Mouse (Mus musculus) liver, embryonic 14.5 days (tissue): ENCODE results near the gene Chst11. TPM values are rescaled to one million over a fixed set of nuclear protein-coding genes. Genes with fewer than 3 reads are reported as not detected.

ENCODE experiments used
- ATAC-seq: fragments of 200-750 bp; cut with Nextera tagmentation; 2 replicates; pipeline ENCODE4 v1.8.0; 2017; ENCODE audit warnings: moderate number of reproducible peaks, mild to moderate bottlenecking, moderate library complexity; ENCODE audit not compliant: insufficient read depth
- DNase-seq, 3 experiments: peaks; one replicate each; pipeline ENCODE4 v3.0.0-alpha.2; 2012 to 2013; ENCODE audit warnings: low read depth in 3 of 3, low spot score in 3 of 3
- H3K27ac ChIP-seq: fragments of 300-500 bp; sonication (generic); 2 replicates; pipeline ENCODE4 v1.5.1; 2014; ENCODE audit warnings: moderate library complexity, mild to moderate bottlenecking, control low read depth, inconsistent platforms
- H3K27me3 ChIP-seq: fragments of 300-500 bp; sonication (generic); 2 replicates; pipeline ENCODE4 v1.6.1; 2014; ENCODE audit warnings: mild to moderate bottlenecking, low read length, moderate library complexity; ENCODE audit not compliant: control insufficient read depth, insufficient read depth
- H3K36me3 ChIP-seq: fragments of 300-500 bp; sonication (generic); replicated peaks from 2 replicates; pipeline ENCODE4 v1.6.1; 2014; ENCODE audit warnings: low read depth; ENCODE audit not compliant: control insufficient read depth, insufficient read depth
- H3K4me1 ChIP-seq, 2 experiments: fragments of 200-500 bp in 1 of 2; fragments of 300-500 bp in 1 of 2; sonication (generic) in 1 of 2; replicated peaks; 2 replicates each; pipeline ENCODE4 v1.6.1; 2012 to 2014; ENCODE audit warnings: antibody characterized with exemption in 1 of 2, inconsistent platforms in 1 of 2, low read length in 1 of 2; ENCODE audit not compliant: control insufficient read depth in 2 of 2, insufficient read depth in 2 of 2
- H3K4me2 ChIP-seq: fragments of 300-500 bp; sonication (generic); 2 replicates; pipeline ENCODE4 v1.6.1; 2014; ENCODE audit warnings: low read depth, mild to moderate bottlenecking, control low read depth, moderate library complexity
- H3K4me3 ChIP-seq, 2 experiments: fragments of 200-500 bp in 1 of 2; fragments of 300-500 bp in 1 of 2; sonication (generic) in 1 of 2; 2 replicates each; pipeline ENCODE4 v1.5.1; 2012 to 2014; ENCODE audit warnings: low read depth in 2 of 2, low read length in 2 of 2, mild to moderate bottlenecking in 2 of 2, control low read depth in 1 of 2, inconsistent platforms in 1 of 2, moderate library complexity in 1 of 2; ENCODE audit not compliant: insufficient read depth in 1 of 2
- H3K9ac ChIP-seq: fragments of 300-500 bp; sonication (generic); replicated peaks from 2 replicates; pipeline ENCODE4 v1.6.1; 2014; ENCODE audit warnings: mild to moderate bottlenecking, control low read depth, moderate library complexity
- H3K9me3 ChIP-seq: fragments of 300-500 bp; sonication (generic); 2 replicates; pipeline ENCODE4 v1.6.1; 2016; ENCODE audit warnings: low read length, mixed read lengths; ENCODE audit not compliant: control insufficient read depth
- CTCF ChIP-seq: IDR thresholded peaks from 2 replicates; pipeline ENCODE4 v1.5.1; 2016; ENCODE audit warnings: antibody characterized with exemption, low read depth, control low read depth
- EP300 ChIP-seq: IDR thresholded peaks from 2 replicates; pipeline ENCODE4 v1.6.1; 2016; ENCODE audit warnings: antibody characterized with exemption, low read depth
- WGBS: fragments of 180-500 bp; shearing (Covaris S2); extraction: QIAGEN DNeasy Blood & Tissue Kit; methylation state at CpG from one replicate; pipeline ENCODE4 v1.1.7; 2014; ENCODE audit not compliant: insufficient replicate concordance; 5-methylcytosine and 5-hydroxymethylcytosine counted together
- polyA plus RNA-seq, 2 experiments: library from polyadenylated mRNA; depleted of rRNA in 1 of 2; stranded (reverse) in 1 of 2; unstranded in 1 of 2; fragments of >200 nt; fragmentation: Nextera tagmentation in 1 of 2; extraction: Ambion mirVana in 1 of 2; gene quantifications; 2 replicates each; pipeline versions ENCODE4 v1.2.1 to v1.2.3; 2012 to 2014

The Chst11 gene
- polyA plus RNA-seq, 2 experiments: 1.8 to 5.2 TPM

- H3K9ac ChIP-seq: no peak overlapping the region
- H3K4me2 ChIP-seq: peak overlapping the region; percentile 11
- no peaks in the 10 kb centered on the region for H3K36me3 ChIP-seq
- H3K27ac ChIP-seq: no peak overlapping the region
- H3K4me1 ChIP-seq: peaks cover 24 to 51% of the 10 kb centered on the region in 2 experiments
- no peaks in the 10 kb centered on the region for H3K9me3 ChIP-seq
- peak; percentile 55; the same call in 1 of the 2 replicates for ATAC-seq
- 27% methylated on average over 4 of the region's 4 CpGs for WGBS
- no peak for DNase-seq
- H3K27me3 ChIP-seq: no peaks in the 10 kb centered on the region
- TF ChIP-seq CTCF: no peak
- 0 out of 2 replicates have a peak, but pooled peaks have one; percentile 20 for TF ChIP-seq EP300
- no peak overlapping the region for H3K4me3 ChIP-seq
Measured at GRCm38 (mm10) chr10:83005003-83005402, 19.7 kb downstream of the Chst11 start.

- Histone ChIP-seq H3K9me3 (no peaks in the 10 kb centered on the region), H3K4me3 (no peak overlapping the region), H3K27me3 (no peaks in the 10 kb centered on the region), H3K36me3 (no peaks in the 10 kb centered on the region), H3K4me2 (no peak overlapping the region), H3K4me1 (peaks cover 24 to 54% of the 10 kb centered on the region in 2 experiments), H3K9ac (no peak overlapping the region), H3K27ac (no peak overlapping the region)
- TF ChIP-seq EP300: no peak
- no peak for TF ChIP-seq CTCF
- DNase-seq: no peak
- 29% methylated on average over 8 of the region's 8 CpGs for WGBS
- no peak for ATAC-seq
Measured at GRCm38 (mm10) chr10:83006258-83006657, 21.0 kb downstream of the Chst11 start.

- peak; percentile 93 for TF ChIP-seq EP300
- no peak for TF ChIP-seq CTCF
- 27% methylated on average over 4 of the region's 4 CpGs for WGBS
- H3K9me3 ChIP-seq: no peaks in the 10 kb centered on the region; the same call in 1 of the 2 replicates
- H3K4me2 ChIP-seq: peak overlapping the region; percentile 56
- H3K4me1 ChIP-seq: peaks cover 57 to 72% of the 10 kb centered on the region in 2 experiments
- no peak overlapping the region for H3K4me3 ChIP-seq
- H3K9ac ChIP-seq: peak overlapping the region; percentile 48
- ATAC-seq (peak; percentile 68), DNase-seq (peak in 2 of 3 experiments; percentile 58 to 75)
- no peaks in the 10 kb centered on the region for H3K27me3 ChIP-seq
- no peaks in the 10 kb centered on the region for H3K36me3 ChIP-seq
- H3K27ac ChIP-seq: peak overlapping the region; percentile 92
Measured at GRCm38 (mm10) chr10:83013984-83014383, 28.7 kb downstream of the Chst11 start.

- no peak for TF ChIP-seq CTCF
- H3K4me2 ChIP-seq: no peak overlapping the region
- no peak for ATAC-seq
- peak overlapping the region; percentile 98; the same call in 1 of the 2 replicates for H3K27ac ChIP-seq
- H3K4me3 ChIP-seq: no peak overlapping the region
- no peak overlapping the region for H3K9ac ChIP-seq
- no peaks in the 10 kb centered on the region; the same call in 1 of the 2 replicates for H3K9me3 ChIP-seq
- H3K4me1 ChIP-seq: peaks cover 70 to 77% of the 10 kb centered on the region in 2 experiments
- no peaks in the 10 kb centered on the region for H3K27me3 ChIP-seq
- no peaks in the 10 kb centered on the region for H3K36me3 ChIP-seq
- no peak for DNase-seq
- 34% methylated on average over 3 of the region's 3 CpGs for WGBS
Measured at GRCm38 (mm10) chr10:83015919-83016318, 30.6 kb downstream of the Chst11 start.

- no peaks in the 10 kb centered on the region for H3K36me3 ChIP-seq
- 8% methylated on average over 13 of the region's 13 CpGs for WGBS
- H3K27ac ChIP-seq: peak overlapping the region; percentile 98
- peaks cover 77 to 84% of the 10 kb centered on the region in 2 experiments for H3K4me1 ChIP-seq
- DNase-seq: no peak
- 0 out of 4 replicates have a peak overlapping the region, but pooled peaks of 1 of the 2 experiments have one; percentile 14 for H3K4me3 ChIP-seq
- H3K9me3 ChIP-seq: no peaks in the 10 kb centered on the region; the same call in 1 of the 2 replicates
- peak; percentile 4; the same call in 1 of the 2 replicates for ATAC-seq
- peak overlapping the region; percentile 80 for H3K4me2 ChIP-seq
- TF ChIP-seq EP300 (peak; percentile 70), CTCF (no peak)
- H3K27me3 ChIP-seq: no peaks in the 10 kb centered on the region
- H3K9ac ChIP-seq: peak overlapping the region; percentile 38
Measured at GRCm38 (mm10) chr10:83016779-83017178, 31.5 kb downstream of the Chst11 start.
